Mouse (Mus musculus) adrenal gland, adult 10 weeks (tissue): ENCODE measurements around the gene Gm45837. TPM values are rescaled to one million over a fixed set of nuclear protein-coding genes. Genes with fewer than 3 reads are reported as not detected.

ENCODE experiments used
- polyA plus RNA-seq: library from polyadenylated mRNA; stranded (reverse); fragments of 350-450 nt; fragmentation: Illumina TruSeq; extraction: RNeasy Lipid Tissue Mini Kit (QIAGEN cat#74804); gene quantifications from one replicate; pipeline ENCODE4 v1.2.3, GENCODE M21; 2014; ENCODE audit warnings: low read depth, low replicate concordance

Gene Gm45837
- not detected for polyA plus RNA-seq

DNA sequence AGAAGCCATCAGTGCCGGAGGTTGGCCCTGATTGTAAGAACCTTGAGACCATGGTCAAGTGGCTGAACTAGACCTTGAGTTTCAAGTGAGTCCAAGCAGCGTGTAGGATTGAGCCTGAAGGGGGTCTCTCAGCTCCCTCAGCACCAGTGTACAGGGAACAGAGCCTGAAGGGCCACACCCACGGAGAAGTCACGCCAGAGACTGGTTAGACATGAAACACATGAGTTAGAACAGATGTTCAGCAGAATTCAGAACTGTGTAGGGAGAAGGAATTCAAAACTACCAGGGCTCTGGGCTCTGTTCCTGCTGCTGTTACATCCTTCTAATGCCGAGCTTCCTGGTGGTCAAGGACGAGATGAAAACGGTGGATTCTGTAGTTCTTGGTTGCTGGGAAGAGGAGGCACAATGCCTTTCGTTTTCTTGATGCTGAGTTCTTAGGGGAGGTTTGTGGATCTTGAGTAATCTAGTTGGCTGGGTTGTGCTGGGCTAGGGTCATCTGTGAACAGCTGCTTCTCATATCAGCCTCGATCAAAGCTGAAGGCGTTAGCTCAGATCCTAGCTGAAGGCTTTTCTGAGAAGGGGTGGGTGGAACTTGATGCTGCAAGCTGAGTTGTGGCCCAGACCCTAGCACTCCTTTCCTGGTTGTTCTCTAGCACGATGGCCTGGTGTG lies at the start of gene Gm45837:
Gm45837 (plus strand) TSS at position 620 of the 670 bp plus-strand sequence.

DNA sequence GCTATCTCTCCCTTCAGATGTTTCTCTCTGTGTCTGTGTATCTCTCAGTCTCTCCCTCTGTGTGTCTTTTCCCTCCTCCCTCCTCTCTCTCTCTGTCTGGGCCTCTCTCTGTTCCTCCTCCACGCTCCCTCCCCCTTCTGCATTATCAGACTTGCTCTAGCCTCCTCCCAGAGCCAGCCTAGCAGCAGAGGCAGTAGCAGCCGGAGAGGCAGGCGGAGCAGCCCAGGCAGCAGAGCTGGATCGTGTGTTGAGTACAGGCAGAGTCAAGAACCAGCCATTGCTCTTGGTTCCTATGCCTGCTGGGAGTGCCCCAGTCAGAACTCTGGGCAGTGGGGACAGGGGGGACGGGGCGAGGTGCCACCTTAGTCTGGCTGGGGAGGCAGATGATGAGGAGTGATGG lies 10.8 kb downstream of the Gm45837 start, which contains the start of gene Pde2a:
Pde2a (plus strand) TSS at position 163 of the 400 bp plus-strand sequence.

Other genes with a start within 250 kb of the Gm45837 start
- 1.9 TPM for gene Atg16l2, start 108.6 kb upstream of the Gm45837 start, polyA plus RNA-seq
- gene Stard10, start 93.8 kb upstream of the Gm45837 start, polyA plus RNA-seq: 2.6 TPM
- gene Arap1, start 62.8 kb upstream of the Gm45837 start, polyA plus RNA-seq: 1.6 TPM
- gene Pde2a, start 10.8 kb downstream of the Gm45837 start, polyA plus RNA-seq: 16.9 TPM
- not detected for gene Art2b, start 174.7 kb downstream of the Gm45837 start, polyA plus RNA-seq